Mouse (Mus musculus) central nervous system, embryonic 18 days (tissue): ENCODE data around the gene Cplane1. TPM values are rescaled to one million over a fixed set of nuclear protein-coding genes. Genes with fewer than 3 reads are reported as not detected.

Source experiments
- polyA plus RNA-seq: library from polyadenylated mRNA; depleted of rRNA; stranded (reverse); fragments of >200 nt; gene quantifications from 2 replicates; pipeline ENCODE4 v1.2.3, GENCODE M21; 2012; rRNA removed

The Cplane1 gene
- polyA plus RNA-seq = 29.3 and 30.6 TPM in 2 replicates

DNA sequence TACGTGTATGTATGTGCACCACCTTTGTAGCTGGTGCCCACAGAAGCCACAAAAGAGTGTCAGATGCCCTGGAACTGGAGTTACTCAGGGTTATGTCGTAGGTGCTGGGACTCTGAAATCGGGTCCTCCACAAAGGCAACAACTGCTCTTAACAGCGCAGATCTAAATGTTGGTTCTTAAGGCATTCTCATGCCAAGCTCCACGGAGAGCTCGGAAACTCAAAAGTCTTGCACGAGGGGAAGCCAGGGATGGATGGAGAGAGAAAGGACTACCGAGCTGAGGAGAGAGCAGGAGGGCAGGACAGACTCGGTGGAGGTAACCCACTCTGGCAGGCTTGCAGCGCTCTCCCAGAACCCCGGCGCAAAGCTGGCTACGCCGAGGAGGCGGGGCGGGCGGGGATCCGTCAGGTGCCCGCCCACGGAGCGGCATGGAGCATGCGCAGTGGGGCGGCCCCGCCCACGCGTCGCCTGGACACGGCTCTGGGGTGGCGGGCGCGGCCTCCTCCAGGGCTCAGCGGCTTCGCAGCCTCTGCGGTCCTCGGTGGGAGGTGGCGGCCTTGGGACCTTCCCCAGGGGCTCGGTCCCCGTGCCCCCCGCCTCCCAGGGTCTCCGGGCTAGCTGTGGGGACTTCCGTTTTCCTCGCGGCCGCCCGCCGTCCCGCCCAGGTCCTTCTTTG, at the start of gene Cplane1:
Cplane1 (plus strand) TSS at position 516 of the 675 bp plus-strand sequence.

Other genes with a start within 250 kb of the Cplane1 start
- gene Wdr70, start 69.9 kb upstream of the Cplane1 start, polyA plus RNA-seq = 35.2 and 38.8 TPM in 2 replicates
- 19.6 and 21.2 TPM in 2 replicates for gene Nup155, start 59.8 kb upstream of the Cplane1 start, polyA plus RNA-seq